Mouse (Mus musculus) erythroid progenitor cell, adult 5-6 weeks (primary cell): ENCODE measurements around the gene Pld5. TPM values are rescaled to one million over a fixed set of nuclear protein-coding genes. Genes with fewer than 3 reads are reported as not detected.
"Not testable (repeated sequence)": the region's sequence is repeated elsewhere in the genome, so short reads cannot be mapped to it uniquely, and the experiment has no call there.

Source experiments
- ATAC-seq: replicated peaks from 2 replicates; pipeline ENCODE4 v1.8.0; 2016; ENCODE audit warnings: moderate number of reproducible peaks, mild to moderate bottlenecking, moderate TSS enrichment, inconsistent platforms; ENCODE audit not compliant: poor library complexity, low FRiP score, severe bottlenecking
- total RNA-seq, 2 experiments: library from RNA; stranded (forward) in 1 of 2; stranded (reverse) in 1 of 2; fragments of 150-400 nt in 1 of 2; fragments of 186-747, 209-891 nt in 1 of 2; gene quantifications; 2 replicates each; pipeline versions ENCODE4 v1.2.3 to v1.2.4; 2015 to 2017; ENCODE audit warnings: low replicate concordance in 2 of 2

Gene Pld5
- total RNA-seq, 2 experiments from 2014 or later: not detected

- not testable (repeated sequence) for ATAC-seq
Observed at GRCm38 (mm10) chr1:175979014-175979413, 296.1 kb downstream of the Pld5 start, which contains the start of gene Rbm8a2. Gene Rbm8a2, minus strand, starts transcription at chr1:175979114.

- ATAC-seq: no peak
Observed at GRCm38 (mm10) chr1:175970710-175971109, 304.4 kb downstream of the Pld5 start.

GRCm38 (mm10) chr1:175967004-175967745 lies 307.9 kb downstream of the Pld5 start:
- no peak for ATAC-seq

GRCm38 (mm10) chr1:175961786-175962185 lies 313.3 kb downstream of the Pld5 start:
- ATAC-seq: no peak

- ATAC-seq: no peak
Observed at GRCm38 (mm10) chr1:175950851-175951250, 324.3 kb downstream of the Pld5 start.

- no peak for ATAC-seq
Observed at GRCm38 (mm10) chr1:175950421-175950820, 324.7 kb downstream of the Pld5 start.

GRCm38 (mm10) chr1:175946718-175947315 lies 328.3 kb downstream of the Pld5 start:
- ATAC-seq: no peak

- no peak for ATAC-seq
Observed at GRCm38 (mm10) chr1:175943168-175943567, 331.9 kb downstream of the Pld5 start.

GRCm38 (mm10) chr1:175938731-175939130 lies 336.4 kb downstream of the Pld5 start:
- no peak for ATAC-seq

GRCm38 (mm10) chr1:175936282-175936737 lies 338.8 kb downstream of the Pld5 start:
- peak; percentile 49; the same call in 1 of the 2 replicates for ATAC-seq

- ATAC-seq: no peak
Observed at GRCm38 (mm10) chr1:175931391-175931790, 343.7 kb downstream of the Pld5 start.

GRCm38 (mm10) chr1:175923848-175924787 lies 351.0 kb downstream of the Pld5 start:
- peak; percentile 63; the same call in 1 of the 2 replicates for ATAC-seq

- no peak for ATAC-seq
Observed at GRCm38 (mm10) chr1:175921091-175921490, 354.0 kb downstream of the Pld5 start.

GRCm38 (mm10) chr1:175920029-175920428 lies 355.1 kb downstream of the Pld5 start, which contains the start of gene Gm38100:
Gene Gm38100, plus strand, starts transcription at chr1:175920329.
- no peak for ATAC-seq

- ATAC-seq: no peak
Observed at GRCm38 (mm10) chr1:175913728-175914303, 361.3 kb downstream of the Pld5 start.
